Comparison of ENCODE assay signal across 8 mouse cellular contexts in the genomic region with DNA sequence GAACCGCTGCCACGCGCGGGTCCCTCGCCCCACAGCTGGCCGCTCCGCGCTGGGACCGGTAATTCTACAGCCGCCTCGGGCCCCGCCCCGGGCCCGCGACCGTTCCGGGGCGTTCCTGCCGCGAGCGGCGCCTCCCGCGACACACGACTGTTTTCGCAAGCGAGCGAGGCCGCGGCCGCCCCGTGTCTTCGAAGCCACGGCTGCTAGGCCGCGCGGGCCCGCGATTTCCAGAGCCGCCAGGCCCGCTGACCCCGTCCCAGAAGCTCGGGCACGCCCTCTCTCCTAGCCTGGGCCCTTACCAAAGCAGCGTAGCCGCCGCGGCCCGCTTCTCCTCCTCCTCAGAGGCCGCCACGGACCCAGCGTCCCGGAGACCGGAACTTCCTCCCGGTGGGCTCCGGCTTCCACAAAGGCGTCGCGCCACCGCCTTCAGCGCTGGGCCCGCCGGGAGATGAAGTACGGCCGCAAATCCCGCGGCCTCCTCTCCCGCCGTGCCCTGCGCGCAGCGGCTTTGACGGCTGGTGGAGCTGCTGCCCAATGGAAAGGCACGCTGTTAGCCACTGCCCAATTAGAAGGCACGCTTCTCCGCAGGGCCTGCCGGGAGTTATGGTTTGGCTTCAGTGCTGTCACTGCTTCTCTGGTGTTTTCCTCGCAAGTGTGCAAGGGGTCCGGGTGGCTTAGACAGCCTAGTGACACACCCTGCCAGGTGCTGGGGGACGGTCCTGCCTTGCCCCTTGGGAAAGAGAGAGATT. TPM values are rescaled to one million over a fixed set of nuclear protein-coding genes. Genes with fewer than 3 reads are reported as not detected.
DNase-seq lines count a peak whose midpoint lies in the region; ATAC-seq lines count a peak whose summit lies in the region.

No protein-coding gene starts in this region.

- H3K27ac ChIP-seq in heart, embryonic 14.5 days (replicated peaks in 1 of 2; ENCODE audit: control insufficient read depth in 1 of 2, insufficient read depth in 1 of 2, low read depth in 2 of 2, low read length in 2 of 2): peak overlapping the region; percentile 83 to 93
- peak overlapping the region; percentile 99 for H3K27ac ChIP-seq in liver, embryonic 13.5 days
- H3K27ac ChIP-seq in stomach, embryonic 16.5 days (ENCODE audit: low read length): peak overlapping the region; percentile 98

- DNase-seq in c-Kit-negative CD71-positive TER-119-positive erythroid progenitor cells, embryonic 14.5 days (ENCODE audit: low read depth, low spot score): peak; percentile 87
- peak; percentile 87 for DNase-seq in fibroblast of lung, adult 2 months (ENCODE audit: low read depth)
- DNase-seq in kidney, postnatal 14 days: peak; percentile 97
- DNase-seq in liver, embryonic 13.5 days: peak; percentile 94
- DNase-seq in neural tube, embryonic 10.5 days (ENCODE audit: extremely low spot score, low spot score): peak; percentile 92

- H3K9me3 ChIP-seq in heart, embryonic 14.5 days (ENCODE audit: control insufficient read depth, low read length): no peaks in the 10 kb centered on the region
- H3K9me3 ChIP-seq in liver, embryonic 13.5 days (replicated peaks): no peaks in the 10 kb centered on the region
- H3K9me3 ChIP-seq in stomach, embryonic 16.5 days (replicated peaks; ENCODE audit: control insufficient read depth, low read length): no peaks in the 10 kb centered on the region

- peak; percentile 98 for ATAC-seq in CD4-positive, CD25-positive, alpha-beta regulatory T cell, adult 4 months
- peak; percentile 99 for ATAC-seq in heart, embryonic 14.5 days (ENCODE audit: insufficient number of reproducible peaks, insufficient read depth, low FRiP score, low read depth)
- peak; percentile 99 for ATAC-seq in liver, embryonic 13.5 days (ENCODE audit: low read depth)
- peak; percentile 98 for ATAC-seq in stomach, embryonic 16.5 days (ENCODE audit: insufficient read depth, low FRiP score)

- H3K9ac ChIP-seq in heart, embryonic 14.5 days (ENCODE audit: low read length): peak overlapping the region; percentile 99
- H3K9ac ChIP-seq in liver, embryonic 13.5 days: peak overlapping the region; percentile 96
- peak overlapping the region; percentile 99 for H3K9ac ChIP-seq in stomach, embryonic 16.5 days (ENCODE audit: low read length)

- peak overlapping the region; percentile 83 for H3K4me2 ChIP-seq in heart, embryonic 14.5 days (ENCODE audit: low read length)
- H3K4me2 ChIP-seq in liver, embryonic 13.5 days: peak overlapping the region; percentile 79
- H3K4me2 ChIP-seq in stomach, embryonic 16.5 days (ENCODE audit: low read depth, low read length): peak overlapping the region; percentile 81

- peak overlapping the region; percentile 74 to 79 for H3K4me3 ChIP-seq in heart, embryonic 14.5 days (ENCODE audit: control insufficient read depth in 1 of 2, insufficient read depth in 1 of 2, low read depth in 1 of 2, low read length in 2 of 2)
- peak overlapping the region; percentile 77 for H3K4me3 ChIP-seq in liver, embryonic 13.5 days (replicated peaks)
- H3K4me3 ChIP-seq in stomach, embryonic 16.5 days (replicated peaks; ENCODE audit: low read length): peak overlapping the region; percentile 95

- WGBS in heart, embryonic 14.5 days: under 1% methylated on average over 80 of the region's 80 CpGs
- WGBS in liver, embryonic 13.5 days (ENCODE audit: insufficient replicate concordance): under 1% methylated on average over 80 of the region's 80 CpGs
- under 1% methylated on average over 79 of the region's 80 CpGs for WGBS in stomach, embryonic 16.5 days

- H3K36me3 ChIP-seq in heart, embryonic 14.5 days (ENCODE audit: control insufficient read depth, insufficient read depth, low read length): peaks cover 13% of the 10 kb centered on the region
- H3K36me3 ChIP-seq in liver, embryonic 13.5 days: peaks cover 9% of the 10 kb centered on the region
- H3K36me3 ChIP-seq in stomach, embryonic 16.5 days (ENCODE audit: control insufficient read depth, insufficient read depth, low read length): no peaks in the 10 kb centered on the region

- no peaks in the 10 kb centered on the region for H3K27me3 ChIP-seq in heart, embryonic 14.5 days (ENCODE audit: control insufficient read depth, insufficient read depth, low read length)
- peaks cover 8% of the 10 kb centered on the region; the same call in 1 of the 2 replicates for H3K27me3 ChIP-seq in liver, embryonic 13.5 days
- no peaks in the 10 kb centered on the region for H3K27me3 ChIP-seq in stomach, embryonic 16.5 days (ENCODE audit: control insufficient read depth, insufficient read depth, low read length)

- H3K4me1 ChIP-seq in heart, embryonic 14.5 days (ENCODE audit: control insufficient read depth in 2 of 2, insufficient read depth in 2 of 2, low read length in 2 of 2): 0 out of 4 replicates have a peak, but pooled peaks cover 0 to 16% of the 10 kb centered on the region in 2 experiments
- peaks cover 30% of the 10 kb centered on the region for H3K4me1 ChIP-seq in liver, embryonic 13.5 days (replicated peaks)
- H3K4me1 ChIP-seq in stomach, embryonic 16.5 days (ENCODE audit: control insufficient read depth, insufficient read depth, low read length): peaks cover 11% of the 10 kb centered on the region

RNA-seq across cellular contexts. Expression of a gene that starts 0.5 kb away (rescaled TPM):
- polyA plus RNA-seq in CD4-positive, CD25-positive, alpha-beta regulatory T cell, adult 4 months (2017; shearing (Covaris generic)): 100 to 1,000 TPM in 1 of 2 experiments, 10 to 100 TPM in 1; 98.3 to 137 TPM
- 41.5 and 42.8 TPM in 2 replicates for polyA plus RNA-seq in heart, embryonic 14.5 days (2014; fragmentation: Nextera tagmentation; extraction: Ambion mirVana)
- 30.4 and 36.2 TPM in 2 replicates for polyA plus RNA-seq in liver, embryonic 13.5 days (2015; fragmentation: Nextera tagmentation; extraction: Ambion mirVana)
- 63.7 and 71.2 TPM in 2 replicates for polyA plus RNA-seq in stomach, embryonic 16.5 days (2015; fragmentation: Nextera tagmentation; extraction: Ambion mirVana)

RNA-seq across cellular contexts. Expression of a gene that starts 15.4 kb away (rescaled TPM):
- 10 to 100 TPM; 12.8 to 15.4 TPM for polyA plus RNA-seq in CD4-positive, CD25-positive, alpha-beta regulatory T cell, adult 4 months (2017; shearing (Covaris generic))
- 8.2 and 9.4 TPM in 2 replicates for polyA plus RNA-seq in heart, embryonic 14.5 days (2014; fragmentation: Nextera tagmentation; extraction: Ambion mirVana)
- 5.6 and 5.8 TPM in 2 replicates for polyA plus RNA-seq in liver, embryonic 13.5 days (2015; fragmentation: Nextera tagmentation; extraction: Ambion mirVana)
- 23.2 and 26.7 TPM in 2 replicates for polyA plus RNA-seq in stomach, embryonic 16.5 days (2015; fragmentation: Nextera tagmentation; extraction: Ambion mirVana)

RNA-seq across cellular contexts. Expression of a gene that starts 34.1 kb away (rescaled TPM):
- polyA plus RNA-seq in CD4-positive, CD25-positive, alpha-beta regulatory T cell, adult 4 months (2017; shearing (Covaris generic)): not detected
- polyA plus RNA-seq in heart, embryonic 14.5 days (2014; fragmentation: Nextera tagmentation; extraction: Ambion mirVana): 1.00 and 1.5 TPM in 2 replicates
- 0.68 and 0.71 TPM in 2 replicates for polyA plus RNA-seq in liver, embryonic 13.5 days (2015; fragmentation: Nextera tagmentation; extraction: Ambion mirVana)
- polyA plus RNA-seq in stomach, embryonic 16.5 days (2015; fragmentation: Nextera tagmentation; extraction: Ambion mirVana): 15.8 and 17.9 TPM in 2 replicates

RNA-seq across cellular contexts. Expression of a gene that starts 55.7 kb away (rescaled TPM):
- not detected for polyA plus RNA-seq in CD4-positive, CD25-positive, alpha-beta regulatory T cell, adult 4 months (2017; shearing (Covaris generic))
- polyA plus RNA-seq in heart, embryonic 14.5 days (2014; fragmentation: Nextera tagmentation; extraction: Ambion mirVana): not detected in 2 replicates
- polyA plus RNA-seq in liver, embryonic 13.5 days (2015; fragmentation: Nextera tagmentation; extraction: Ambion mirVana): not detected in 2 replicates
- polyA plus RNA-seq in stomach, embryonic 16.5 days (2015; fragmentation: Nextera tagmentation; extraction: Ambion mirVana): not detected in 2 replicates

Comparison
In these comparisons a context has a peak if more than half of its experiments do, and no peak if none do; other contexts are left out.
1. Peak in every context shown above with its lines: DNase-seq, ATAC-seq, H3K4me3 ChIP-seq and H3K27ac ChIP-seq.